Mouse (Mus musculus) induced T-regulatory cell, adult 2 months (primary cell): ENCODE measurements around the gene Sema6b.

ENCODE experiments used
- DNase-seq: peaks from one replicate; pipeline ENCODE4 v3.0.0-alpha.2; 2012; ENCODE audit warnings: low read depth

Sema6b gene

GRCm38 (mm10) chr17:56092312-56092711 lies 47.8 kb downstream of the Sema6b start:
- peak; percentile 18 for DNase-seq

- DNase-seq = peak; percentile 33
Measured at GRCm38 (mm10) chr17:56080781-56081585, 59.2 kb downstream of the Sema6b start.

GRCm38 (mm10) chr17:56079921-56080320 lies 60.2 kb downstream of the Sema6b start:
- peak; percentile 41 for DNase-seq

GRCm38 (mm10) chr17:56078880-56079795 lies 61.0 kb downstream of the Sema6b start, which contains the start of gene Hdgfl2:
Gene Hdgfl2, plus strand, starts transcription at chr17:56079634.
- peak; percentile 100 for DNase-seq

GRCm38 (mm10) chr17:56078361-56078760 lies 61.8 kb downstream of the Sema6b start:
- peak; percentile 40 for DNase-seq

GRCm38 (mm10) chr17:56077523-56077922 lies 62.6 kb downstream of the Sema6b start:
- DNase-seq = no peak

- DNase-seq = peak; percentile 98
Measured at GRCm38 (mm10) chr17:56074827-56075208, 65.3 kb downstream of the Sema6b start, which contains the start of gene Ubxn6. Gene Ubxn6, minus strand, starts transcription at chr17:56075028.

GRCm38 (mm10) chr17:56074097-56074826 lies 65.9 kb downstream of the Sema6b start:
- DNase-seq = peak; percentile 94
